Mouse (Mus musculus): ENCODE data around the gene Olfr860.
"Not testable (repeated sequence)": the region's sequence is repeated elsewhere in the genome, so short reads cannot be mapped to it uniquely, and the experiment has no call there.

The Olfr860 gene

GRCm38 (mm10) chr9:19849647-19850046 lies at the start of gene Olfr860:
TSS of gene Olfr860 (minus strand) at chr9:19849747.
- no peak for DNase-seq (ENCODE audit: low read depth)

- no peak for DNase-seq (ENCODE audit: low read depth)
Measured at GRCm38 (mm10) chr9:19887904-19888303, 38.4 kb upstream of the Olfr860 start, which contains the start of gene Olfr862. TSS of gene Olfr862 (minus strand) at chr9:19888004.

GRCm38 (mm10) chr9:19804606-19805005 lies 44.9 kb downstream of the Olfr860 start, which contains the start of gene Olfr859:
TSS of gene Olfr859 (plus strand) at chr9:19804906.
- not testable (repeated sequence) for DNase-seq (ENCODE audit: low read depth)

GRCm38 (mm10) chr9:19803000-19803399 lies 46.5 kb downstream of the Olfr860 start:
- no peak for DNase-seq (ENCODE audit: low read depth)

All from c-Kit-positive CD71-positive TER-119-negative erythroid progenitor cells, embryonic 14.5 days (primary cell).